Mouse (Mus musculus): ENCODE data around the gene Ksr1.

DNA sequence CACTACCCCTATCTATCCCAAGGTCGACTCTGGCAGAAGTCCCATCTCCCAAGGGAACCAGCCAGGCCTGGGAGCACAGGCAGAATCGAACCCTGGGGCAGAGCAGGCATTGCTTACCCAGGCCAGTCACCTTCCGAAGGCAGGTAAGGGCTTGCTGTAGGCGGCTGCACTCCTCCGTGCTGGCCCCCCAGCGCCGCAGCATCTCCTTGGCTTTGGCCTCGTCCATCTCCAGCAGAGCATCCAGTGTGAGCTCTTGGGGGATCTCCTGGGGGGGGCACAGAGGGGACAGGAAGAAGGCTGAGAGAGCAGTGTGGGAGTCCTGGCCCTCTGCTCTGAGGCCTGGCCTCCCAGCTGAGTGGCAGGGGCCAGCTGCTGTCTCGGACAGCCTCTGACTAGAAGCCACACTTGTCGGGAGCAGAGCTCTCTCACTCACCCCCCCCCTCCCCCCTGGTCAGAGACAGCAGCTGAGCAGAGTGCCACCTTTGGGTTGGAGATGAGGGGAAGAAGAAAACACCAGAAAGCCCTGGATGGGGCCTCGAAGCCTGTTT lies 99.0 kb downstream of the Ksr1 start:
- TF ChIP-seq CTCF (IDR thresholded peaks at IDR 0.05; ENCODE audit: low read depth) (no peak), EP300 (IDR thresholded peaks at IDR 0.05; ENCODE audit: low read depth) (no peak)

Data from liver, postnatal 0 days (tissue).